Mouse (Mus musculus): ENCODE data around the gene Steap3. TPM values are rescaled to one million over a fixed set of nuclear protein-coding genes. Genes with fewer than 3 reads are reported as not detected.
A peak's percentile ranks its signal among the peaks of the same experiment; 100 is the strongest.

Gene Steap3
- polyA plus RNA-seq, 1 experiment = 12.6 TPM

- no peaks in the 10 kb centered on the region for H3K27me3 ChIP-seq (replicated peaks)
- H3K36me3 ChIP-seq (replicated peaks; ENCODE audit: low read length) = peaks cover 14% of the 10 kb centered on the region
- no peak overlapping the region for H3K4me3 ChIP-seq (replicated peaks)
- peaks cover 7% of the 10 kb centered on the region for H3K9me3 ChIP-seq
- TF ChIP-seq FLI1 (IDR thresholded peaks at IDR 0.05; ENCODE audit: low read length) (no peak), GATA1 (IDR thresholded peaks at IDR 0.05; ENCODE audit: borderline replicate concordance, low read length) (no peak)
- peaks cover 80% of the 10 kb centered on the region for H3K4me1 ChIP-seq
These were observed 18.8 kb downstream of the Steap3 start for GRCm38 (mm10) chr1:120253751-120254150.

- no peak for TF ChIP-seq GATA1 (IDR thresholded peaks at IDR 0.05; ENCODE audit: borderline replicate concordance, low read length)
- TF ChIP-seq FLI1 (IDR thresholded peaks at IDR 0.05; ENCODE audit: low read length) = no peak
- Histone ChIP-seq H3K27me3 (replicated peaks) (no peaks in the 10 kb centered on the region), H3K4me3 (replicated peaks) (peak overlapping the region; percentile 5), H3K4me1 (peaks cover 73% of the 10 kb centered on the region), H3K36me3 (replicated peaks; ENCODE audit: low read length) (peaks cover 19% of the 10 kb centered on the region), H3K9me3 (peaks cover 7% of the 10 kb centered on the region)
These were observed 19.9 kb downstream of the Steap3 start for GRCm38 (mm10) chr1:120252519-120253160.

- Histone ChIP-seq H3K4me3 (replicated peaks) (no peak overlapping the region), H3K4me1 (peaks cover 74% of the 10 kb centered on the region), H3K36me3 (replicated peaks; ENCODE audit: low read length) (peaks cover 23% of the 10 kb centered on the region), H3K9me3 (peaks cover 7% of the 10 kb centered on the region), H3K27me3 (replicated peaks) (no peaks in the 10 kb centered on the region)
- no peak for TF ChIP-seq GATA1 (IDR thresholded peaks at IDR 0.05; ENCODE audit: borderline replicate concordance, low read length)
- no peak for TF ChIP-seq FLI1 (IDR thresholded peaks at IDR 0.05; ENCODE audit: low read length)
These were observed 21.3 kb downstream of the Steap3 start for GRCm38 (mm10) chr1:120251193-120251592.

- peaks cover 24% of the 10 kb centered on the region for H3K36me3 ChIP-seq (replicated peaks; ENCODE audit: low read length)
- peaks cover 74% of the 10 kb centered on the region for H3K4me1 ChIP-seq
These were observed 21.9 kb downstream of the Steap3 start for GRCm38 (mm10) chr1:120250586-120250985.

GRCm38 (mm10) chr1:120249842-120250241 lies 22.7 kb downstream of the Steap3 start:
- peaks cover 25% of the 10 kb centered on the region for H3K36me3 ChIP-seq (replicated peaks; ENCODE audit: low read length)
- peaks cover 74% of the 10 kb centered on the region for H3K4me1 ChIP-seq
- no peak overlapping the region for H3K4me3 ChIP-seq (replicated peaks)
- peaks cover 7% of the 10 kb centered on the region for H3K9me3 ChIP-seq
- TF ChIP-seq FLI1 (IDR thresholded peaks at IDR 0.05; ENCODE audit: low read length) (no peak), GATA1 (IDR thresholded peaks at IDR 0.05; ENCODE audit: borderline replicate concordance, low read length) (no peak)
- no peaks in the 10 kb centered on the region for H3K27me3 ChIP-seq (replicated peaks)

More at GRCm38 (mm10) chr1:120250586-120250985, 21.9 kb downstream of the Steap3 start:
- Histone ChIP-seq H3K27me3 (replicated peaks) (no peaks in the 10 kb centered on the region), H3K4me3 (replicated peaks) (no peak overlapping the region), H3K9me3 (peaks cover 7% of the 10 kb centered on the region)
- TF ChIP-seq FLI1 (IDR thresholded peaks at IDR 0.05; ENCODE audit: low read length) = no peak
- TF ChIP-seq GATA1 (IDR thresholded peaks at IDR 0.05; ENCODE audit: borderline replicate concordance, low read length) = no peak

GRCm38 (mm10) chr1:120248156-120248555 lies 24.3 kb downstream of the Steap3 start:
- Histone ChIP-seq H3K9me3 (peaks cover 7% of the 10 kb centered on the region), H3K4me3 (replicated peaks) (no peak overlapping the region), H3K27me3 (replicated peaks) (no peaks in the 10 kb centered on the region), H3K4me1 (peaks cover 61% of the 10 kb centered on the region), H3K36me3 (replicated peaks; ENCODE audit: low read length) (peaks cover 39% of the 10 kb centered on the region)
- TF ChIP-seq GATA1 (IDR thresholded peaks at IDR 0.05; ENCODE audit: borderline replicate concordance, low read length) (no peak), FLI1 (IDR thresholded peaks at IDR 0.05; ENCODE audit: low read length) (no peak)

- H3K4me1 ChIP-seq = peaks cover 57% of the 10 kb centered on the region
- no peak for TF ChIP-seq FLI1 (IDR thresholded peaks at IDR 0.05; ENCODE audit: low read length)
- TF ChIP-seq GATA1 (IDR thresholded peaks at IDR 0.05; ENCODE audit: borderline replicate concordance, low read length) = no peak
- no peaks in the 10 kb centered on the region for H3K27me3 ChIP-seq (replicated peaks)
- peaks cover 41% of the 10 kb centered on the region for H3K36me3 ChIP-seq (replicated peaks; ENCODE audit: low read length)
- peaks cover 3% of the 10 kb centered on the region for H3K9me3 ChIP-seq
- H3K4me3 ChIP-seq (replicated peaks) = no peak overlapping the region
These were observed 25.2 kb downstream of the Steap3 start for GRCm38 (mm10) chr1:120247351-120247750.

- TF ChIP-seq GATA1 (IDR thresholded peaks at IDR 0.05; ENCODE audit: borderline replicate concordance, low read length) (no peak), FLI1 (IDR thresholded peaks at IDR 0.05; ENCODE audit: low read length) (no peak)
- H3K27me3 ChIP-seq (replicated peaks) = no peaks in the 10 kb centered on the region
- no peak overlapping the region for H3K4me3 ChIP-seq (replicated peaks)
- peaks cover 42% of the 10 kb centered on the region for H3K36me3 ChIP-seq (replicated peaks; ENCODE audit: low read length)
- no peaks in the 10 kb centered on the region for H3K9me3 ChIP-seq
- peaks cover 54% of the 10 kb centered on the region for H3K4me1 ChIP-seq
These were observed 25.6 kb downstream of the Steap3 start for GRCm38 (mm10) chr1:120246946-120247345.

- no peaks in the 10 kb centered on the region for H3K9me3 ChIP-seq
- peaks cover 43% of the 10 kb centered on the region for H3K4me1 ChIP-seq
- no peak overlapping the region for H3K4me3 ChIP-seq (replicated peaks)
- TF ChIP-seq GATA1 (IDR thresholded peaks at IDR 0.05; ENCODE audit: borderline replicate concordance, low read length) (no peak), FLI1 (IDR thresholded peaks at IDR 0.05; ENCODE audit: low read length) (no peak)
- H3K27me3 ChIP-seq (replicated peaks) = no peaks in the 10 kb centered on the region
- H3K36me3 ChIP-seq (replicated peaks; ENCODE audit: low read length) = peaks cover 53% of the 10 kb centered on the region
These were observed 26.8 kb downstream of the Steap3 start for GRCm38 (mm10) chr1:120245661-120246131.

GRCm38 (mm10) chr1:120244646-120245045 lies 27.9 kb downstream of the Steap3 start:
- Histone ChIP-seq H3K27me3 (replicated peaks) (peaks cover 2% of the 10 kb centered on the region), H3K4me3 (replicated peaks) (no peak overlapping the region), H3K4me1 (peaks cover 34% of the 10 kb centered on the region), H3K9me3 (no peaks in the 10 kb centered on the region), H3K36me3 (replicated peaks; ENCODE audit: low read length) (peaks cover 63% of the 10 kb centered on the region)
- TF ChIP-seq GATA1 (IDR thresholded peaks at IDR 0.05; ENCODE audit: borderline replicate concordance, low read length) = no peak

Measured in megakaryocyte, embryonic 14.5 days (primary cell).